Mouse (Mus musculus) midbrain, embryonic 13.5 days (tissue): ENCODE results near the gene Ccdc74a. TPM values are rescaled to one million over a fixed set of nuclear protein-coding genes. Genes with fewer than 3 reads are reported as not detected.

ENCODE experiments used
- ATAC-seq: fragments of 200-750 bp; cut with Nextera tagmentation; 2 replicates; pipeline ENCODE4 v1.8.0; 2017; ENCODE audit warnings: mild to moderate bottlenecking, moderate TSS enrichment, moderate library complexity
- H3K27ac ChIP-seq: fragments of 300-500 bp; sonication (generic); 2 replicates; pipeline ENCODE4 v1.5.1; 2015; ENCODE audit warnings: inconsistent platforms, mild to moderate bottlenecking, moderate library complexity
- H3K27me3 ChIP-seq: fragments of 300-500 bp; sonication (generic); 2 replicates; pipeline ENCODE4 v1.6.1; 2015; ENCODE audit warnings: mild to moderate bottlenecking, inconsistent platforms
- H3K36me3 ChIP-seq: fragments of 300-500 bp; sonication (generic); 2 replicates; pipeline ENCODE4 v1.6.1; 2015; ENCODE audit warnings: mild to moderate bottlenecking, inconsistent platforms
- H3K4me1 ChIP-seq: fragments of 300-500 bp; sonication (generic); replicated peaks from 2 replicates; pipeline ENCODE4 v1.6.1; 2015; ENCODE audit warnings: inconsistent platforms
- H3K4me2 ChIP-seq: fragments of 300-500 bp; sonication (generic); replicated peaks from 2 replicates; pipeline ENCODE4 v1.6.1; 2015; ENCODE audit warnings: moderate library complexity, mild to moderate bottlenecking, inconsistent platforms
- H3K4me3 ChIP-seq: fragments of 300-500 bp; sonication (generic); replicated peaks from 2 replicates; pipeline ENCODE4 v1.5.1; 2015; ENCODE audit warnings: mild to moderate bottlenecking, inconsistent platforms
- H3K9ac ChIP-seq: fragments of 300-500 bp; sonication (generic); replicated peaks from 2 replicates; pipeline ENCODE4 v1.6.1; 2015; ENCODE audit warnings: mild to moderate bottlenecking, inconsistent platforms
- H3K9me3 ChIP-seq: fragments of 300-500 bp; sonication (generic); 2 replicates; pipeline ENCODE4 v1.6.1; 2016; ENCODE audit warnings: mild to moderate bottlenecking, inconsistent platforms
- WGBS: fragments of 180-500 bp; shearing (Covaris S2); methylation state at CpG from one replicate; pipeline ENCODE4 v1.1.7; 2015; 5-methylcytosine and 5-hydroxymethylcytosine counted together
- polyA plus RNA-seq: library from polyadenylated mRNA; unstranded; fragments of >200 nt; fragmentation: Nextera tagmentation; extraction: Ambion mirVana; gene quantifications from 2 replicates; pipeline ENCODE4 v1.2.1, GENCODE M21; 2015

The Ccdc74a gene
- polyA plus RNA-seq, 1 experiment from 2014 or later, result 4.8 TPM

DNA sequence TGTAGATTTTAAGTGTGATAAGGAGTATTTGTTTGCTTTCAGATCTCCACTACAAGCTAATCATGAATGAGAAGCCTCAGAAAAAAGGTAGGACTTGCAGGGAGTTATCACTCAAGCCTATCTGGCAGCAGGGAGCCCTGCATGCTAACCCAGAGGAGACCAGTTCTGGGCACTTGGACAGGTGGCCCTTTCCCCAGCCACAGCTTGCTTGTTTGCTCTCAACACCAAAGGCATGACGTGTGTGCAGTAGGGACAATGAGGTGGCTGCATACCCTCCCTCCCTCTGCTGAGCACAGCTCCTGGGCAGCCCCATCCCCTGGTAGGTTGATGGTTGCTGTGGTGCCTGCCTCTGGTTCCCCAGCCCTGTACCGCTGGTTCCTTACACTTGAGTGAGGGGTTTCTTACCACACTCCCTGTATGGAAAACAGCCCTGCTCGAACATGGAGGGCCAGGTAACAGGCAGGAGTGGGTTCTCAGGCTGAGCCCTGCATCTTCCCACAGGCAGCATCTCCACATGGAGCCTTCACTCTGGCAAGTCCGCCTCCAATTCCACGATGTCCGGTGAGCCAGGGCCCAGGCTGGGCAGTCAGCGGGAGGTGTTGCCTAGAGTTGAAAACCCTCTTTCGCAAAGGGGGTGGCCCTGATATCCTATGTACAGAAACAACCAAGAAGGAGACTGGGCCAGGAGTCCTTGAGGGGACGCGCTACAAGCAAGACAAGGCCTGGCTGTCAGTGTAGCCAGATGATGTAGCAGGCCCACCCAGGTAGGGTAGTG, 1.5 kb downstream of the Ccdc74a start:
- 0 out of 2 replicates have a peak overlapping the region, but pooled peaks have one; percentile 25 for H3K9ac ChIP-seq
- ATAC-seq, result no peak
- no peaks in the 10 kb centered on the region for H3K27me3 ChIP-seq
- 83% methylated on average over 10 of the region's 10 CpGs for WGBS
- peaks cover 13% of the 10 kb centered on the region for H3K4me1 ChIP-seq
- H3K27ac ChIP-seq, result no peak overlapping the region
- no peaks in the 10 kb centered on the region for H3K9me3 ChIP-seq
- no peak overlapping the region for H3K4me3 ChIP-seq
- H3K4me2 ChIP-seq, result no peak overlapping the region
- peaks cover 50% of the 10 kb centered on the region for H3K36me3 ChIP-seq

DNA sequence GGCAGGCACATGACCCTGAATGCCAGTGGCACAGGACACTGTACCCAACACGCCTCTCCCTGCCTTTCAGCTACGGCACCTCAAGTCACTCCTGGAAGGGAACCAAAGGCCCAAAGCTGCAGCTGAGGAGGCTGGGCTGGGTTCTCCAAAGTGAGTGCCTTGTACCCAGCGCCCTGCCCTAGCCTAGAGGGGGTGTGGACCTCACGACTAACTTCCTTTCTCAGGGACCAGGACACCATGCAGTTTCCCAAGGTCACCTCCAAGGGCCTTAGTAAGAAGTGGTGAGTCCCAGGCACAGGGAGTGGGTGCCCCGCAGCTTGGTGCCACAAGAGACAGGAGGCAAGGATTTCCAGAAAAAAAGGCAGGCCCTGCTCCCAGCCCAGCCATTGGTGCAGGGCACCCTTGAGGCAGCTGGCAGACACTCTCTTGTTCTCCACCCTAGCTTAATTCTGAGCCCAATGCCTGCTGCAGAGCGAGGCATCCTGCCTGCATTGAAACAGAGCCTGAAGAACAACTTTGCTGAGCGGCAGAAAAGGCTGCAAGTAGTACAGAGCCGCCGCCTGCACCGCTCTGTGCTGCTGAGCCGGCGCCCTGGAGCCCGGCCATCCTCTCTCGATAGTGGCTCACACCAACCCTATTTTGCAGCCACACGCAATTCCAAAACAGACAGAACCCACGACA, 3.8 kb downstream of the Ccdc74a start:
- H3K4me2 ChIP-seq, result no peak overlapping the region
- peaks cover 64% of the 10 kb centered on the region for H3K36me3 ChIP-seq
- H3K27me3 ChIP-seq, result no peaks in the 10 kb centered on the region
- ATAC-seq, result no peak
- H3K9ac ChIP-seq, result no peak overlapping the region
- WGBS, result 91% methylated on average over 16 of the region's 16 CpGs
- H3K27ac ChIP-seq, result no peak overlapping the region
- no peak overlapping the region for H3K4me3 ChIP-seq
- peaks cover 13% of the 10 kb centered on the region for H3K4me1 ChIP-seq
- H3K9me3 ChIP-seq, result no peaks in the 10 kb centered on the region

DNA sequence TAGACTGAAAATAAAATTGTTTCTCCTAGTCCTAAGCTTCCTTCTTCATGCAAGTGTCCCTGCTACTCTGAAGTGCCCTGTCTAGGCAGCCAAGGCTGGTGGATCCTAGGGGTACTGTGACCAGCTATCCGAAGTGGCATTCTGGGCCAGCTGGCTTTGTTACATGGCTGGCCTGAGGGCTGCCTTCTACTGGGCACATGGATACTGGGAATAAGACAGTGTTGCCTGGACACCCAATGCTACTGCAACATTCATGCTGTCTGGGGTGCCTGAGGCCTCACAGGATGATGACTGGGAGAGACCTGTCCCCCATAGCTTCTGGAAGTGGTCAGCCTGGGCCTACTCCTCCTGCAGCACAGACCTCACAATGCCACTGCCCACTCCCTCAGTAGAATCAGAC, 4.4 kb downstream of the Ccdc74a start:
- no peaks in the 10 kb centered on the region for H3K9me3 ChIP-seq
- peaks cover 71% of the 10 kb centered on the region for H3K36me3 ChIP-seq
- no peak overlapping the region for H3K4me2 ChIP-seq
- H3K27ac ChIP-seq, result no peak overlapping the region
- H3K27me3 ChIP-seq, result no peaks in the 10 kb centered on the region
- H3K9ac ChIP-seq, result no peak overlapping the region
- WGBS, result 93% methylated on average over 1 of the region's 1 CpGs
- no peak for ATAC-seq
- H3K4me3 ChIP-seq, result no peak overlapping the region
- H3K4me1 ChIP-seq, result peaks cover 13% of the 10 kb centered on the region

DNA sequence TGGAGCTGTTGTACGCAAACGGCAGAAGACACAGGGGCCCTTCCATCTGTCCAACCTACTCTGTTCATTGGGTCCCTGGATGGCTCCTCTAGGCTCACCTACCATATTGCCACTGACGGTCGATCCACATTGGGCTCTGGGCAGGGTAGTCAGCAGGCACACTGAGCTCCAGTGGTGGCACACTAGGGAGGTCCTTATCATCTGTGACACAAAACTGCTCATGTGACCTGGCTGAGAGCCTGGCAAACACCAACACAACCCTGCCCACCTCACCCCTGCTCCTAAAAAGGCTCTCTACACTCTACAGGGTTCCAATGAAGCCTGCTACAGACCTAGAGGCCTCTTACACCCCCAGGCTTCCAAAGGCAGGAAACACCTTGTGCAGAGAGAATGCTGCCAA, 6.3 kb downstream of the Ccdc74a start:
- no peak for ATAC-seq
- H3K4me2 ChIP-seq, result no peak overlapping the region
- H3K9me3 ChIP-seq, result no peaks in the 10 kb centered on the region
- H3K36me3 ChIP-seq, result peaks cover 81% of the 10 kb centered on the region
- H3K4me3 ChIP-seq, result no peak overlapping the region
- H3K27me3 ChIP-seq, result no peaks in the 10 kb centered on the region
- H3K4me1 ChIP-seq, result no peaks in the 10 kb centered on the region
- 96% methylated on average over 4 of the region's 4 CpGs for WGBS
- H3K27ac ChIP-seq, result no peak overlapping the region
- no peak overlapping the region for H3K9ac ChIP-seq

DNA sequence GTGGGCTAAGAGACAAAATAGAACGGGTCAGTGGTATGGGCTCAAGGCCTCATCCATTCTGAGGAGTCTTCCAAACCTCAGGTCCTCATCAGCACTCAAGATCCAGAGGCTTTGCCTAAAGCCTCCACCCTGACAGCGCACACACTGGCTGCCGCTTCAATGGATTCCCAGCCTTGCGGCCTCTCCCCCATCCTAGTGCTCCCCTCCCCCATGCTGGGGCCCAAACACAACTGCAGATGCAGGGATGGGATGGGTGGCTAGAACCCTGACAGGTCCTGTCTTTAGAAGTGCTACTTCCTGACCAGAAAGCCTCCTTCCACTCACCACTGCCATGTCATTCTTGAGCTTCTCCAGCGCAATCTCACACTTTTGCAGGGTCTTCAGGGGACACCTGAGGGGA, 7.3 kb downstream of the Ccdc74a start:
- Histone ChIP-seq H3K36me3 (peaks cover 89% of the 10 kb centered on the region), H3K9me3 (no peaks in the 10 kb centered on the region), H3K9ac (no peak overlapping the region), H3K4me1 (no peaks in the 10 kb centered on the region), H3K4me3 (no peak overlapping the region), H3K27ac (no peak overlapping the region), H3K27me3 (no peaks in the 10 kb centered on the region), H3K4me2 (no peak overlapping the region)
- 95% methylated on average over 5 of the region's 5 CpGs for WGBS
- no peak for ATAC-seq

DNA sequence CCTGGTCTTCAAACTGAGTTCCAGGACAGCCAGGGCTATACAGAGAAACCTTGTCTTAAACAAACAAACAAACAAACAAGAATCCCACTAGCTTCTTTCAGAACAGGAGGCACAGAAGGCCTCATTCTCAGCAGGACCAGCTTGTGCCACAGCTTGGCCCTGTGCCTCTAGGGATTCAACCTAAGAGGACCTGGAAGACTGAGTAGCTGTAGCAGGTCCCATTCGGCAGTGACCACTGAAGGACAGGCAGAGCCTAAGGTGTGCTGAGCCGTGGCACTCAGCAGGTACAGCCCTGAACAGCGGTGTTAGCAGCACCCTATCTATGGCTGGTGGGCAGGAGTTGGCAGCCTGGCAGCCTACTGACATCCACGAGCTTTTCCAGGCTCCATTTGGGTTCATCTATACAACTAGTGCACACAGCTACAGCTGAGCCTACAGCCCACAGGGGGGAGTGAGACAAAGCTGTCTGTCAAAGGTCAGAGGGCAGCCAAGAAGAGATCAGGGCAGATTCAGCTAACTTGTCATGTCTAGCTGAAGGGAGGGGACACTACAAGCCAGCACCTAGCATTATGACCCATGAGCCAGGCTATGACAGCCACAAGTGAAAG, 8.0 kb downstream of the Ccdc74a start:
- Histone ChIP-seq H3K36me3 (peaks cover 87% of the 10 kb centered on the region), H3K9me3 (no peaks in the 10 kb centered on the region), H3K27ac (no peak overlapping the region), H3K4me2 (no peak overlapping the region), H3K4me3 (no peak overlapping the region), H3K9ac (no peak overlapping the region), H3K4me1 (no peaks in the 10 kb centered on the region), H3K27me3 (no peaks in the 10 kb centered on the region)
- ATAC-seq, result no peak
- 87% methylated on average over 4 of the region's 4 CpGs for WGBS

DNA sequence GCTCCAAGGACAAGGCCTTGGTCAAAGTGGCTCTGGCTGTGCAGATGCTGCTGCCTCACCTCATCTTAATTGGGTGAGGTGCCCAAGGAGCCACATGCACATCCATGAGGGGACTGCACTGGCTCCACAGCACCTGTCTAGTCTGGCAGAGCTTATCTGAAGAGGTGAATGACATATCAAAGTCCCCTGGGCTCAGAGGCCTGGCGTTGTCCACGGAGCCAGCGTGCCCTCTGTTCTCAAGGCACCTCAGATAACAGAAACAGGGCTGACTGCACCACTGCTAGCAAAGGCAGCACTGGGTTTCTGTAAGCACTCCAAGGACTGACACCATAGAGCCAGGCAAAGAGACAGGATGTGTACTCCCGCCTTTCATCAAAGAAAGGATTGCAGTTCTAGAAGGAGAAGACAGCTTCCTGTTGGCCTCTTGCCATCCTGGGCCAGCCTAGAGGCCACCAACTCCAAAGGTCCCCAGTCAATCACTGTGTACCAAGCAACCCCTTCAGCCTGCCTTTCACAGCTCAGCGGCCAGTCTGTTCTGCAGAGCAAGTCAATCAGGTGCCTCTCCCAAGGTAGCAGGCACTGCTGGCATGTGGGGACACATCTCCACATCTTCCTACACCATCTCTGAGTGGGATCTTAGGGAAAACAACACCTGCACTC, 10.1 kb downstream of the Ccdc74a start:
- ATAC-seq, result no peak

DNA sequence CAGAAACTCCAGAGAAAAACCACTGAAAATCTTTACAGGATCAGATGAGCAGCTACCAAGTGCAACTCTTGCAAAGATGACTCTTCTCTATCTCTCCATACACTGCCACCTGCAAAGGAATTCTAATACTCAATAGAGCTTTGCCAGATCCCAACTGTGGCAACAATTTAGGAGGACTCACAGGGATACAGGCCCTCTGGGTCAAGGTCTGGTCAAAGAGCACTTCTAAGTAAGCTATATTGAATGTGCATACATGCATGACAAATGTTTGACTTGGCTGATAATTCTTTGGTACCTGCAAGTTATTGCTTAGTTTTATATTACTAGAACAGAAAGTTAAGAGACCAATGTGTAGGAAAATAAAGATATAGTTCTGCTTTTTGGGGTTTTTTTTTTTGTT, 19.3 kb downstream of the Ccdc74a start:
- Histone ChIP-seq H3K4me2 (no peak overlapping the region), H3K27me3 (no peaks in the 10 kb centered on the region), H3K4me3 (no peak overlapping the region), H3K27ac (no peak overlapping the region), H3K9ac (no peak overlapping the region), H3K4me1 (no peaks in the 10 kb centered on the region), H3K9me3 (no peaks in the 10 kb centered on the region), H3K36me3 (peaks cover 70% of the 10 kb centered on the region)
- ATAC-seq, result no peak

More for the DNA sequence above, 10.1 kb downstream of the Ccdc74a start:
- Histone ChIP-seq H3K4me2 (no peak overlapping the region), H3K36me3 (peaks cover 87% of the 10 kb centered on the region), H3K9ac (no peak overlapping the region), H3K4me1 (no peaks in the 10 kb centered on the region), H3K27ac (no peak overlapping the region), H3K27me3 (no peaks in the 10 kb centered on the region), H3K9me3 (no peaks in the 10 kb centered on the region), H3K4me3 (no peak overlapping the region)
- 91% methylated on average over 5 of the region's 5 CpGs for WGBS

DNA sequence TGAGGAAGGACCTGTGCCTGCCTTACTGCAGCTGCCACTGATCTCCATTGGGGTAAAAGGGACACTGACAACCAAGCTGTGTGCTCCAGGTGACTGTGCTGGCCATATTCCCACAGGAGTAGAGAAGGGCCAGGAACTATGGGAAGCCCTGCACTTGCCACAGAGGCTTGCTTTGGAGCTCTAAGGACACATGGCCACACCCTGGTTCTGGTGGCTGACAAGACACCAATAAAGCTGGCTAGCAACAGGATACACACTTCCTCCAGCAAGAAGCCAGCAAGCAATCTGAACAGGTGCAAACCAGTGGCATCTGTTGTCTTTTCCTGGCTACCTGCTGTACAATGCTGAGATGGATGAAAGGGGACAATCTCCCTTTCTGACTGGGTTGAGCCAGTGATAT, 23.6 kb downstream of the Ccdc74a start:
- H3K4me2 ChIP-seq, result no peak overlapping the region
- H3K27me3 ChIP-seq, result no peaks in the 10 kb centered on the region
- peaks cover 75% of the 10 kb centered on the region for H3K36me3 ChIP-seq
- H3K4me1 ChIP-seq, result no peaks in the 10 kb centered on the region
- ATAC-seq, result no peak
- H3K9me3 ChIP-seq, result no peaks in the 10 kb centered on the region
- no peak overlapping the region for H3K4me3 ChIP-seq
- no peak overlapping the region for H3K9ac ChIP-seq
- no peak overlapping the region for H3K27ac ChIP-seq

DNA sequence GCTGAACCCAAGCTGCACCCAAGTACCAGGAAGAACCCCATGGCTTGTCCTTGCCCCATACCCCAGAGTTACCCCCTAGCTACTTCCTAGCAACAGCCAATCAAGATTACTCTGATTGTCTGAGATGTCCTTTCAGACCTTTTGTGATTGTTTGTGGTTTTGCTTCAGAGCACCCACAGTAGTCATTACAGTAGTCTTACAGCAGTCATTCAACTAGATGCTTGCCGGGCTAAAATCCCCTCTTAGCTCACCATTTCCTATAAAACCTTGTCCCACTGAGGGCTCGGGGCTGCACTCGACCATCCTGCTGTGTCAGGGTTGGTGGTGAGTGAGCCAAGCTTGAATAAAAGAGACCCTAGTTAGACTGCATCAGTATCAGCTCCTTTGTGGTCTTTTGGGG, 48.6 kb downstream of the Ccdc74a start:
- Histone ChIP-seq H3K36me3 (peaks cover 45% of the 10 kb centered on the region), H3K27ac (no peak overlapping the region), H3K9ac (no peak overlapping the region), H3K4me1 (no peaks in the 10 kb centered on the region), H3K4me3 (no peak overlapping the region), H3K27me3 (no peaks in the 10 kb centered on the region), H3K4me2 (no peak overlapping the region), H3K9me3 (no peaks in the 10 kb centered on the region)
- WGBS, result 84% methylated on average over 3 of the region's 3 CpGs
- ATAC-seq, result no peak
